Mouse (Mus musculus): ENCODE results near the gene Eef2. TPM values are rescaled to one million over a fixed set of nuclear protein-coding genes. Genes with fewer than 3 reads are reported as not detected.
A peak's percentile ranks its signal among the peaks of the same experiment; 100 is the strongest.

Gene Eef2
- polyA plus RNA-seq, 1 experiment from 2014 or later = 270 TPM

- Histone ChIP-seq H3K36me3 (replicated peaks) (peaks cover 16% of the 10 kb centered on the region), H3K27me3 (peaks cover 62% of the 10 kb centered on the region), H3K4me3 (replicated peaks) (peak overlapping the region; percentile 10; the same call in 1 of the 2 replicates)
Measured at GRCm38 (mm10) chr10:81193991-81194774, 17.8 kb downstream of the Eef2 start.

GRCm38 (mm10) chr10:81195300-81195699 is 18.9 kb downstream of the Eef2 start:
- no peak overlapping the region for H3K9ac ChIP-seq
- no peak overlapping the region for H3K27ac ChIP-seq (replicated peaks)
- H3K9me3 ChIP-seq (replicated peaks) = no peaks in the 10 kb centered on the region
- whole genome bisulfite sequencing (ENCODE audit: insufficient replicate concordance) = 47% methylated on average over 4 of the region's 4 CpGs
- no peak overlapping the region for H3K4me2 ChIP-seq
- peaks cover 9% of the 10 kb centered on the region for H3K36me3 ChIP-seq (replicated peaks)
- peaks cover 73% of the 10 kb centered on the region for H3K27me3 ChIP-seq
- no peak overlapping the region for H3K4me3 ChIP-seq (replicated peaks)
- H3K4me1 ChIP-seq (replicated peaks) = peaks cover 43% of the 10 kb centered on the region
- ATAC-seq (ENCODE audit: insufficient read depth) = no peak

More at GRCm38 (mm10) chr10:81193991-81194774, 17.8 kb downstream of the Eef2 start:
- no peak for ATAC-seq (ENCODE audit: insufficient read depth)
- Histone ChIP-seq H3K9ac (no peak overlapping the region), H3K4me1 (replicated peaks) (peaks cover 49% of the 10 kb centered on the region), H3K9me3 (replicated peaks) (no peaks in the 10 kb centered on the region), H3K4me2 (peak overlapping the region; percentile 44), H3K27ac (replicated peaks) (no peak overlapping the region)
- 9% methylated on average over 37 of the region's 37 CpGs for WGBS (ENCODE audit: insufficient replicate concordance)

DNA sequence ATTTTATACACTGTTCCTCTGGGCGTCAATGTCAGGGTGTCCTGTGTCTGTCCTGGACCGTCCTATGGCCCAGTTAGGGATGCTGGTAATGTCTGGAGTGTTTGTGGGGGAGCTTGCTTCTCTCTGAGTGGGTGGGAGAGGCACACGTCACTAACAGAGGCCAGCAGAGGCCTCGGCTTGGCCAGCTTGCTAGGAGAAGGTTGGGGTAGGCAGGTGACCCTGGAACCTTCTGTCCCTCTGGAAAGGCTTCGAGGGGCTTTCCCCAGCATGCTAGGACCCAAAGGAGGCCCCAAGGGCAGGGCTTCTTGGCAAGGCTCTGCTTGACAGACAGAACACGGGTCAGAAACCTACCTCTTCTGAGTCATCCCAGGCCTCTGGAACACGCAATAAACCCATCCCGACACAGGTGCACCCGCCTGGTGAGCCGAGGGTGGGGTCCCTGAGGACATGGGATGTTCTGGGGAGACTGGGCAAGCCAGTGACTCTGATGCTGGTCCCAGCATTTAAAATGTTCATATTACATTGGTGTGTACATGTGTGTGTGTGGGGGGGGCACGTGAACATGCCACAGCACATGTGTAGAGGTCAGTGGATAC is 20.1 kb downstream of the Eef2 start:
- H3K27ac ChIP-seq (replicated peaks) = no peak overlapping the region
- H3K36me3 ChIP-seq (replicated peaks) = no peaks in the 10 kb centered on the region
- WGBS (ENCODE audit: insufficient replicate concordance) = 49% methylated on average over 11 of the region's 11 CpGs
- H3K9ac ChIP-seq = no peak overlapping the region
- H3K9me3 ChIP-seq (replicated peaks) = no peaks in the 10 kb centered on the region
- no peak for ATAC-seq (ENCODE audit: insufficient read depth)
- no peak overlapping the region for H3K4me3 ChIP-seq (replicated peaks)
- peaks cover 30% of the 10 kb centered on the region for H3K4me1 ChIP-seq (replicated peaks)
- H3K4me2 ChIP-seq = no peak overlapping the region
- peaks cover 73% of the 10 kb centered on the region for H3K27me3 ChIP-seq

- no peak overlapping the region for H3K4me3 ChIP-seq (replicated peaks)
- no peak for ATAC-seq (ENCODE audit: insufficient read depth)
- 42% methylated on average over 6 of the region's 6 CpGs for WGBS (ENCODE audit: insufficient replicate concordance)
Measured at GRCm38 (mm10) chr10:81197305-81197704, 20.9 kb downstream of the Eef2 start.

DNA sequence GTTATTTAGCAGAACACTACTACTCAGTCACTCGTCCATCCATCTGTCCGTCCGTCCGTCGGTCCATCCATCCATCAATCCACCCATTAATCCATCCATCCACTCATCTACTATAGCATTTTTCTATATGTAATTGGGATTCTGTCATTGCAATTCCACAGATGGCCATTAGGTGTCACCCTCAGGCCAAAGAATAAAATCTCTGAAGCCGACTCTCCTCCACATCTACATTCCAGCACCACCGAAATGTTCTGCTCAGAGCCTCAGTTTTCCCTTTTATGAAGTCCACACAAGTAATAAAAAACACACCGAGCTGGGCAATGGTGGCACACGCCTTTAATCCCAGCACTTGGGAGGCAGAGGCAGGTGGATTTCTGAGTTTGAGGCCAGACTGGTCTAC is 21.8 kb downstream of the Eef2 start:
- H3K27me3 ChIP-seq = peaks cover 64% of the 10 kb centered on the region
- no peak for ATAC-seq (ENCODE audit: insufficient read depth)
- 2% methylated on average over 9 of the region's 9 CpGs for WGBS (ENCODE audit: insufficient replicate concordance)

More at GRCm38 (mm10) chr10:81197305-81197704, 20.9 kb downstream of the Eef2 start:
- Histone ChIP-seq H3K9ac (no peak overlapping the region), H3K4me2 (no peak overlapping the region), H3K27me3 (peaks cover 73% of the 10 kb centered on the region), H3K27ac (replicated peaks) (no peak overlapping the region), H3K9me3 (replicated peaks) (no peaks in the 10 kb centered on the region), H3K4me1 (replicated peaks) (peaks cover 24% of the 10 kb centered on the region), H3K36me3 (replicated peaks) (no peaks in the 10 kb centered on the region)

DNA sequence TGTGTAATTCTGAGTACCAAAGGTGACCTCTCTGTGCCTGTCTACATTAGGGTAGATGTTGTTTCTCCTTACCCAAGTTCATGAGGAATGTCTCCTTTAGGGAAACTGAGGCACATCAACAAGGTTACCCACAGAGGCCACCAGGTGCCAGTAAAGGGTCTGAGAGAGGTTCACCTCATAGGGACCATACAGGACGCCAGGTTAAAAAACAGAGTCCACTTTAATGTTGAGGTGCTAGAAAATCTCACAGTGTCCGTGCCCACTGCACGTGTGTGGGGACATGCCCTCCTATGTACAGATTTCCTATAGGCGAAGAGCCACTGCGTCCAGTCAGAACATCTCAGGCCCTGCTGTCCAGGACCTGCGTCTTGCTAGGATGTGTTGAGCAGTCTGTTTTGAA is 22.6 kb downstream of the Eef2 start:
- 69% methylated on average over 6 of the region's 6 CpGs for WGBS (ENCODE audit: insufficient replicate concordance)
- Histone ChIP-seq H3K9ac (no peak overlapping the region), H3K36me3 (replicated peaks) (no peaks in the 10 kb centered on the region), H3K4me1 (replicated peaks) (peaks cover 26% of the 10 kb centered on the region), H3K4me2 (no peak overlapping the region), H3K27me3 (peaks cover 56% of the 10 kb centered on the region), H3K27ac (replicated peaks) (no peak overlapping the region), H3K9me3 (replicated peaks) (no peaks in the 10 kb centered on the region), H3K4me3 (replicated peaks) (no peak overlapping the region)
- no peak for ATAC-seq (ENCODE audit: insufficient read depth)

More for the DNA sequence above, 21.8 kb downstream of the Eef2 start:
- peaks cover 24% of the 10 kb centered on the region for H3K4me1 ChIP-seq (replicated peaks)
- no peak overlapping the region for H3K27ac ChIP-seq (replicated peaks)
- H3K9ac ChIP-seq = no peak overlapping the region
- H3K9me3 ChIP-seq (replicated peaks) = no peaks in the 10 kb centered on the region
- H3K36me3 ChIP-seq (replicated peaks) = no peaks in the 10 kb centered on the region
- H3K4me3 ChIP-seq (replicated peaks) = no peak overlapping the region
- no peak overlapping the region for H3K4me2 ChIP-seq

- Histone ChIP-seq H3K9ac (no peak overlapping the region), H3K36me3 (replicated peaks) (no peaks in the 10 kb centered on the region)
- WGBS (ENCODE audit: insufficient replicate concordance) = 74% methylated on average over 13 of the region's 13 CpGs
Measured at GRCm38 (mm10) chr10:81200141-81200540, 23.7 kb downstream of the Eef2 start.

GRCm38 (mm10) chr10:81200605-81201287 is 24.3 kb downstream of the Eef2 start:
- Histone ChIP-seq H3K4me2 (no peak overlapping the region), H3K27me3 (peaks cover 46% of the 10 kb centered on the region), H3K9ac (no peak overlapping the region), H3K36me3 (replicated peaks) (no peaks in the 10 kb centered on the region), H3K27ac (replicated peaks) (no peak overlapping the region), H3K4me3 (replicated peaks) (no peak overlapping the region), H3K4me1 (replicated peaks) (peaks cover 22% of the 10 kb centered on the region), H3K9me3 (replicated peaks) (no peaks in the 10 kb centered on the region)
- no peak for ATAC-seq (ENCODE audit: insufficient read depth)
- 64% methylated on average over 20 of the region's 20 CpGs for WGBS (ENCODE audit: insufficient replicate concordance)

More at GRCm38 (mm10) chr10:81200141-81200540, 23.7 kb downstream of the Eef2 start:
- Histone ChIP-seq H3K4me1 (replicated peaks) (peaks cover 22% of the 10 kb centered on the region), H3K4me3 (replicated peaks) (no peak overlapping the region), H3K27ac (replicated peaks) (no peak overlapping the region), H3K4me2 (no peak overlapping the region), H3K9me3 (replicated peaks) (no peaks in the 10 kb centered on the region), H3K27me3 (peaks cover 47% of the 10 kb centered on the region)
- no peak for ATAC-seq (ENCODE audit: insufficient read depth)

DNA sequence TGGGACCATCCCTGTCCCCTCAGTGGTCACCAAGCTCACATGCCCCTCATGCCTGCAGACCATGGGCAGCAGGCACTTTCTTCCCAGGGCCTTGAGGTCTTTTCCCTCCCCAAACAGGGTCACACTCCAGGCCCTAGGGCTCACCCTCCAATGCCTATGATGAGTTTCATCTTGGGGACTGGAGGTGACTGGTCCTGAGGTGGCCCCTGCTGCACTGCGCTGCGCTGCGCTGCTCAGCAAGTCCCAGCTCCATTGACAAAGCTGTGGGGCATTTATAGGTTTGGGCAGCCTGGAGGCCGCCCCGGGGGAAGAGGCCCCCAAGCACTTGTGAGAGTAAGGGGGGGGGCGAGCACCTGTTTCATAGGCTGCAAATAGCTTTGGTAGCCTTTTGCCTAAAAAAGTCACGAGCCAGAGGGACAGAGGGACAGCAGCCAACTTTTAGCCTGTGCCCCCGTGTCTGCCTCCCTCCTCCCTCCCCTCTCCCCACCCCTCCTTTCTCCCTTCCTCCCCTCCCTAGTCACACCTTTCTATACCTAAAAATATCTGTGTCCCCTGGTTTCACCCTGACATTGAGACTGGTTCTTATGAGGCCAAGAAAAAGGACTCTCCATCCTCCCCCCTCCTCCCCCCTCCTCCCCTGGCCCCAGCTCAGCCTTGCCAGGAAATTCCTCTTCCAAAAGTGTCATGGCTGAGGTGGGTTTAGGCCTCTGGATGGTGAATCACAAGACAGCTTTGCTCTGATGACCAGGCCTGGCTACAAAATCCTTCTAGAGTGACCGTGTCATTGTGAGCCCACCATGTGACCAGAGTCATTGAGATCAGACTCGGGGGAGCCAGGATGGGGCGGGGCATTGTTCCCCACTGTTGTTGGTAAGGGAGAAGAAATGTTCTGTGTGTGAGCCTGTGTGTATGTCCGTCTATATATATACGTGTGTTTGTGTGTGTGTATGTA is 25.7 kb downstream of the Eef2 start, which contains the start of gene Nmrk2:
Nmrk2 (minus strand) TSS at position 245 of the 952 bp plus-strand sequence.
- Histone ChIP-seq H3K4me2 (no peak within 1 kb of the TSS), H3K36me3 (replicated peaks) (no peaks in the 10 kb centered on the region), H3K27me3 (peaks cover 40% of the 10 kb centered on the region), H3K27ac (replicated peaks) (no peak within 1 kb of the TSS), H3K9me3 (replicated peaks) (no peaks in the 10 kb centered on the region), H3K4me1 (replicated peaks) (peaks cover 22% of the 10 kb centered on the region), H3K9ac (no peak within 1 kb of the TSS), H3K4me3 (replicated peaks) (no peak within 1 kb of the TSS)
- WGBS (ENCODE audit: insufficient replicate concordance) = 64% methylated on average over 13 of the region's 13 CpGs
- ATAC-seq (ENCODE audit: insufficient read depth) = no peak

- H3K36me3 ChIP-seq (replicated peaks) = no peaks in the 10 kb centered on the region
- H3K4me2 ChIP-seq = no peak overlapping the region
- H3K4me1 ChIP-seq (replicated peaks) = peaks cover 22% of the 10 kb centered on the region
- H3K4me3 ChIP-seq (replicated peaks) = no peak overlapping the region
- H3K27me3 ChIP-seq = peaks cover 35% of the 10 kb centered on the region
- WGBS (ENCODE audit: insufficient replicate concordance) = 23% methylated on average over 8 of the region's 8 CpGs
- H3K27ac ChIP-seq (replicated peaks) = peak overlapping the region; percentile 63; the same call in 1 of the 2 replicates
- no peaks in the 10 kb centered on the region for H3K9me3 ChIP-seq (replicated peaks)
- no peak overlapping the region for H3K9ac ChIP-seq
- ATAC-seq (ENCODE audit: insufficient read depth) = peak; percentile 81
Measured at GRCm38 (mm10) chr10:81202978-81203720, 26.7 kb downstream of the Eef2 start.

All from liver, embryonic 15.5 days (tissue).